Mouse (Mus musculus) CD4-positive, CD25-positive, alpha-beta regulatory T cell (primary cell): Measurements from ENCODE around the gene C1qtnf2. TPM values are rescaled to one million over a fixed set of nuclear protein-coding genes. Genes with fewer than 3 reads are reported as not detected.

Experiments used
- polyA plus RNA-seq: library from polyadenylated mRNA; unstranded; fragments of 100-300 nt; shearing (Covaris generic); gene quantifications from one replicate; pipeline ENCODE4 v1.2.1, GENCODE M21; 2017

Gene C1qtnf2
- not detected for polyA plus RNA-seq

DNA sequence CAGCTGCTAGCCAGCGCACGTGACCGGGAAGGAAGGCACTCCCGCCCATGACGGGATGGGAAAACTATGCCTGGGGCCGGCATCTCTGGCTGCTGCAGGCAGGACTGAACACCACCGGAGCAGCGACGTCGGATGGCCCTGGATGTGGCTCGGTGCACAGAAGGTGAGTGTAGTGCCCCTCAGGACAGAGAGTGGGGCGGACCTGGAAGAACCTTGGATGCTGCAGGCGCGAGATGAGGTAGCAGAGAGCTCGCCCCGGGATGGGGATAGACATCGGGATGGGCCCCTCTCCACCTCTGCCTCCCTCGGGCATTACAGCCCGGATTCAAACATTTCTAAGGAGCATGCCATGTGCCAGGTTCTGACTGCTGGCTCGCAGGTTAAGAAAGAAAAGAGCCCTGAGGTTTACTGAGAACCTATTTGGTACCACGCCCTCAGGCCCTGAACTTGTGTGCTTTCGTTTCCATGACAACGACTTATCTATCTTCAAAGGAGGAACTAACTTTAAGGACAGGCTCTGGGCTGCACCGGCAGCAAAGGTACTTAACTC lies at the start of gene C1qtnf2:
TSS of gene C1qtnf2 (plus strand) at position 52 of the 550 bp plus-strand sequence.

DNA sequence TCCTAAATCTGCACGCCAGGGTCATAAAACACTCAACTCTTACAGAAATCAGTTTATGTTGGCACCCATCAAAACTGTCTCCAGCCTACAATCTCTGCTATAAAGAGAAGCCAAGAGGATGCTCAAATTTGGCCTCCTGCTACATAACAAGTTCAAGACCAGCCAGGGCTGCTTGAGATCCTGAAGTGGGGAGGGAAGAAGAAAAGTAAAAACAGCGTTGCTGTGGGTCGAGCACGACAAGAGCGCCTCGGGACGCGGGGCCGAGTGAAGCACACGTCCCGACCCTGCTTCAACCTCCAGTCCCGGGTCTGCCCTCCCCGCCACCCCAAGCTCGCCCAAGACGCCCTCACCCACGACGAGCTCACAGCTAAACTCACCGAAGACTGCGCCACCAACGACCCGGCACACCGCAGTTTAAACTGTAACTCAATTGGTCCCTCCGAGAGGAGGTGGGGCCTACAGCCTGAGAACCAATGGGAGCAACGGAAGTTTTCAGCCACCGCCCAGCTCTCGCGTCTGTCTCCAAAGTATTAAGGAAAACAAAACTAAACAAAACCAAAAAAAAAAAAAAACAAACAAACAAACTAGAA lies 48.2 kb upstream of the C1qtnf2 start, which contains the start of gene Pttg1:
TSS of gene Pttg1 (minus strand) at position 428 of the 590 bp plus-strand sequence.

DNA sequence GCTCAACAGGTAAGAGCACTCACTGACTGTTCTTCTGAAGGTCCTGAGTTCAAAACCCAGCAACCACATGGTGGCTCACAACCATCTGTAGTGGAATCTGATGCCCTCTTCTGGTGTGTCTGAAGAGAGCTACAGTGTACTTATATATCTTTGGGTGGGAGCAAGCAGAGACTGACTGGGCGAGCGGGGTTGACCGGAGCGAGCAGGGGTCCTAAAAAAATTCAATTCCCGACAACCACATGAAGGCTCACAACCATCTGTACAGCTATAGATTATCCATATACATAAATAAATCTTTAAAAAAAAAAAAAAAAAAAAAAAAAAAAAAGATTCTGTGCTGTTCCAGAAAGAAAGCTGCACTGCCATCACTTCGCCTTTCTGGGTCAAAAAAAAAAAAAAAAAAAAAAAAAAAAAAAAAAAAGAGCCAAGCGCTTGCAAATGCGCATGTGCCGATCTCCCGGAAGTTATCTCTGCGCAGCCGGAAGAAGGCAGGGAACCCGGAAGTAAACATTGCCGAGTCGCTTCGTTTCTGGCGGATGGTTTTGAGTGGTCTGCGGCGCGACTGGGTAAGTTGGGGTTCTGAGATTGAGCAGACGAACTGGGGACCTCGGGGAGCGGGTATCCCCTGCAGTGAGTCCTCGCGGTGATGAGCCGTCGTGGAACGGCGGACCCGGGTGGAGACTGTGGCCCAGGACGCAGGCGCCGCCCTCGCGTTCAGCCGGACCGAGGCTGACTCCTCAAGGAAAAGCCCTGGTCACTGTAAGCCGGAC lies 40.6 kb upstream of the C1qtnf2 start, which contains the start of gene Slu7:
TSS of gene Slu7 (plus strand) at position 491 of the 770 bp plus-strand sequence.

DNA sequence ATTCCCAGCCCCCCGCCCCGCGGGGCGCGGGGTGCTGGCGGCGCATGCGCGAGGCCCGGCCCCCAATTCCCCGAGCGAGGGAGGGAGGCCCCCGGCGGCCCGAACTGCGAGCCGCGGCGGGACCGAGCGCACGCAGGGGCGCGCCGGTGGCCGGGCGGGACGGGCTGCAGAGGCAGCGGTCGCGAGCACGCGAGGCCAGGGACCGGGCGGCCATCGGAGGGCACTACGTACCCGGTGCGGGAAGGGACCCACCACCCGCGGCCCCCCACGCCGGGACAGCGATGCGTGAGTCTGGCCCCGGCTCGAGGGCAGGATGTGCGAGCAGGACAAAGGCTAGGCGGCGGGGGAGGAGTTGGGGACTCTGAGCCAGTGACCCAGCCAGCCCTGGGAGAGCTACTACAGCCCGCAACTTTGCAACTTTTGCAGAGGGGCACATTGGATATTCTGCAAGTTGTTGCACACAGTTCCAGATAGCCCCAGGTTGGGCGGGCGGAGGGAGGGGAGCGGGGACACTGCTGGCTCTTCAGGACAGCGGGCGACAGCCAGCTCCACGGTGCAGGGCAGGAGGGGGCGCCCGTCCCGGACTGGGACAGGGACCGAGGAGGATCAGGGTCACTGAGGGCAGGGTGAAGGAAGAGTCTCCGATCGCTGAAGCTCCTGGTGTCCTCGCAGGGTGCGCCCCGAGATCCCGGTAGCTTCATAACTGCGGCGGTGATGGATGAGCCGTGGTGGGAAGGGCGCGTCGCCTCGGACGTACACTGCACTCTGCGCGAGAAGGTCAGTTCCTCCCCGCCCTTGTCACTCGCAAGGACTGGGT lies 54.8 kb downstream of the C1qtnf2 start, which contains the start of gene Ccnjl:
TSS of gene Ccnjl (plus strand) at position 102 of the 817 bp plus-strand sequence.

Other genes starting within 250 kb of the C1qtnf2 start
- 148 TPM for gene Pttg1, start 48.0 kb upstream of the C1qtnf2 start, polyA plus RNA-seq
- gene Slu7, start 40.5 kb upstream of the C1qtnf2 start, polyA plus RNA-seq, result 91.2 TPM
- 0.73 TPM for gene Ccnjl, start 54.5 kb downstream of the C1qtnf2 start, polyA plus RNA-seq
- 0.29 TPM for gene 4933415A04Rik, start 112.8 kb downstream of the C1qtnf2 start, polyA plus RNA-seq
- not detected for gene Fabp6, start 127.3 kb downstream of the C1qtnf2 start, polyA plus RNA-seq
- gene Pwwp2a, start 207.7 kb downstream of the C1qtnf2 start, polyA plus RNA-seq, result 71.7 TPM